Mouse (Mus musculus) embryonic stem cell, embryonic (primary cell): ENCODE data around the gene Trim65.

Experiments used
- CTCF ChIA-PET, 4 experiments: fragments of 300-600 bp in 2 of 4; fragments of 350-600 bp in 2 of 4; sonication (Branson Sonifier 250); formaldehyde crosslinking; loops; one replicate each; lab custom pipeline; 2022; ENCODE audit warnings: inconsistent platforms in 2 of 4; lab: Charles Lee
- POLR2A ChIA-PET, 4 experiments: fragments of 300-600 bp in 2 of 4; fragments of 350-600 bp in 2 of 4; sonication (Branson Sonifier 250); formaldehyde crosslinking; loops; one replicate each; lab custom pipeline; 2022; ENCODE audit warnings: antibody characterized with exemption in 4 of 4, inconsistent platforms in 1 of 4; lab: Charles Lee

Trim65 gene

GRCm38 (mm10) chr11:116148761-116149221, 17.9 kb upstream of the Trim65 start:
- CTCF ChIA-PET: interaction anchor here (0.5 to 2.9 kb wide), 15 partner anchors 10 to 220 kb away, joined by 3 to 18 read pairs (median 3); partner anchors contain the start of gene Mrpl38 (in 3 of the 4)
- POLR2A ChIA-PET: interaction anchor here (0.6 to 9.3 kb wide), 24 partner anchors 9 to 209 kb away, joined by 3 to 75 read pairs (median 6); partner anchors contain the start of genes Mrpl38 (in 4 of the 4), Acox1 (in 1 of the 4), Fbf1 (in 1 of the 4) and H3f3b (in 1 of the 4)

GRCm38 (mm10) chr11:116146294-116146985, 15.5 kb upstream of the Trim65 start:
- ChIA-PET POLR2A (interaction anchor here in 3 of 4 experiments (0.5 to 9.3 kb wide), 18 partner anchors 8 to 282 kb away, joined by 3 to 75 read pairs (median 4); partner anchors contain the start of genes Fbf1 (in 2 of the 3), Galk1 (in 1 of the 3), Mrpl38 (in 1 of the 3) and Trim65 (in 1 of the 3)), CTCF (interaction anchor here (0.5 to 1.4 kb wide), 5 partner anchors 8 to 270 kb away, joined by 3 to 8 read pairs (median 5); partner anchors contain the start of gene Mrpl38 (in 1 of the 4))

GRCm38 (mm10) chr11:116145481-116146293, 14.8 kb upstream of the Trim65 start:
- ChIA-PET CTCF (interaction anchor here in 2 of 4 experiments (0.6 to 1.3 kb wide), 2 partner anchors 74 to 269 kb away, joined by 3 to 4 read pairs; no protein-coding TSS in a partner anchor), POLR2A (interaction anchor here in 2 of 4 experiments (0.5 to 9.3 kb wide), 16 partner anchors 9 to 283 kb away, joined by 3 to 75 read pairs (median 4); partner anchors contain the start of genes Fbf1 (in 2 of the 2), Galk1 (in 1 of the 2) and Trim65 (in 1 of the 2))

GRCm38 (mm10) chr11:116143468-116143867, 12.5 kb upstream of the Trim65 start:
- ChIA-PET POLR2A (interaction anchor here in 3 of 4 experiments (0.5 to 9.3 kb wide), 18 partner anchors 8 to 766 kb away, joined by 3 to 75 read pairs (median 4); partner anchors contain the start of genes Acox1 (in 1 of the 3), Exoc7 (in 1 of the 3), Fbf1 (in 1 of the 3) and Jpt1 (in 1 of the 3)), CTCF (interaction anchor here in 3 of 4 experiments (0.5 to 1.4 kb wide), 3 partner anchors 26 to 500 kb away, joined by 3 read pairs; no protein-coding TSS in a partner anchor)

GRCm38 (mm10) chr11:116142211-116142991, 11.5 kb upstream of the Trim65 start:
- ChIA-PET CTCF (interaction anchor here (0.5 to 2.1 kb wide), 14 partner anchors 9 to 513 kb away, joined by 3 to 7 read pairs (median 4); no protein-coding TSS in a partner anchor), POLR2A (interaction anchor here (0.6 to 9.3 kb wide), 42 partner anchors 8 to 756 kb away, joined by 3 to 75 read pairs (median 4); partner anchors contain the start of genes Fbf1 (in 2 of the 4), Trim47 (in 2 of the 4), Acox1 (in 1 of the 4) and Exoc7 (in 1 of the 4))

GRCm38 (mm10) chr11:116138468-116139138, 7.7 kb upstream of the Trim65 start, which contains the start of gene Mrpl38:
Mrpl38 (minus strand) TSS chr11:116138868.
- POLR2A ChIA-PET: interaction anchor here (0.6 to 3.9 kb wide), 122 partner anchors 8 to 955 kb away, joined by 3 to 43 read pairs (median 4); partner anchors contain the start of genes Exoc7 (in 3 of the 4), Ten1 (in 3 of the 4), Unk (in 3 of the 4) and Acox1 (in 2 of the 4)
- CTCF ChIA-PET: interaction anchor here (0.6 to 2.5 kb wide), 93 partner anchors 8 to 884 kb away, joined by 3 to 31 read pairs (median 4); partner anchors contain the start of genes Trim47 (in 3 of the 4), Fbf1 (in 2 of the 4), Exoc7 (in 1 of the 4) and Foxj1 (in 1 of the 4)

- CTCF ChIA-PET: interaction anchor here (0.5 to 2.5 kb wide), 80 partner anchors 8 to 1471 kb away, joined by 3 to 31 read pairs (median 4); partner anchors contain the start of genes Trim47 (in 3 of the 4), Fbf1 (in 2 of the 4), Exoc7 (in 1 of the 4) and Foxj1 (in 1 of the 4)
- POLR2A ChIA-PET: interaction anchor here (0.6 to 3.9 kb wide), 97 partner anchors 8 to 550 kb away, joined by 3 to 43 read pairs (median 5); partner anchors contain the start of genes Exoc7 (in 3 of the 4), Ten1 (in 3 of the 4), Unk (in 3 of the 4) and Acox1 (in 2 of the 4)
Measured at GRCm38 (mm10) chr11:116138096-116138467, 7.2 kb upstream of the Trim65 start.

GRCm38 (mm10) chr11:116134171-116134570, 3.2 kb upstream of the Trim65 start:
- POLR2A ChIA-PET: interaction anchor here in 2 of 4 experiments (0.6 to 8.1 kb wide), 14 partner anchors 9 to 490 kb away, joined by 3 to 43 read pairs (median 4); no protein-coding TSS in a partner anchor

GRCm38 (mm10) chr11:116133497-116133896, 2.6 kb upstream of the Trim65 start:
- CTCF ChIA-PET: interaction anchor here in 1 of 4 experiments (0.5 to 1.3 kb wide), 3 partner anchors 38 to 494 kb away, joined by 3 to 6 read pairs (median 4); no protein-coding TSS in a partner anchor
- POLR2A ChIA-PET: interaction anchor here in 2 of 4 experiments (0.8 to 8.1 kb wide), 10 partner anchors 9 to 109 kb away, joined by 3 to 43 read pairs (median 4); no protein-coding TSS in a partner anchor

More at GRCm38 (mm10) chr11:116134171-116134570, 3.2 kb upstream of the Trim65 start:
- CTCF ChIA-PET: interaction anchor here in 1 of 4 experiments (0.5 to 1.3 kb wide), 3 partner anchors 39 to 494 kb away, joined by 3 to 6 read pairs (median 4); no protein-coding TSS in a partner anchor

- ChIA-PET CTCF (interaction anchor here in 1 of 4 experiments (1.6 kb wide), 1 partner anchor 83 kb away, joined by 4 read pairs; no protein-coding TSS in a partner anchor), POLR2A (interaction anchor here in 1 of 4 experiments (0.8 to 8.1 kb wide), 5 partner anchors 11 to 30 kb away, joined by 3 to 43 read pairs (median 4); no protein-coding TSS in a partner anchor)
Measured at GRCm38 (mm10) chr11:116132366-116133333, 1.7 kb upstream of the Trim65 start.

- POLR2A ChIA-PET: interaction anchor here in 2 of 4 experiments (1.0 to 8.1 kb wide), 10 partner anchors 6 to 107 kb away, joined by 3 to 43 read pairs (median 4); partner anchors contain the start of gene Mrpl38 (in 1 of the 2)
- CTCF ChIA-PET: interaction anchor here in 2 of 4 experiments (0.6 to 2.0 kb wide), 4 partner anchors 7 to 294 kb away, joined by 3 to 6 read pairs (median 4); partner anchors contain the start of gene Mrpl38 (in 1 of the 2)
Measured at GRCm38 (mm10) chr11:116131349-116132170, 632 bp upstream of the Trim65 start.

GRCm38 (mm10) chr11:116129993-116130487, 888 bp downstream of the Trim65 start:
- CTCF ChIA-PET: interaction anchor here in 3 of 4 experiments (0.6 to 2.0 kb wide), 12 partner anchors 9 to 210 kb away, joined by 3 to 8 read pairs (median 3); partner anchors contain the start of gene Mrpl38 (in 2 of the 3)
- POLR2A ChIA-PET: interaction anchor here (0.5 to 8.1 kb wide), 16 partner anchors 8 to 246 kb away, joined by 3 to 43 read pairs (median 4); partner anchors contain the start of gene Mrpl38 (in 3 of the 4)
